Mouse (Mus musculus): Measurements from ENCODE around the gene Mymx.

- TF ChIP-seq CTCF (IDR thresholded peaks at IDR 0.05; ENCODE audit: borderline replicate concordance, control insufficient read depth, extremely low read depth, insufficient read depth, low read length, poor library complexity) (no peak), POLR2A (IDR thresholded peaks at IDR 0.05; ENCODE audit: control insufficient read depth, extremely low read depth, insufficient read depth, low read length, poor library complexity) (no peak)
Observed at GRCm38 (mm10) chr17:45610144-45610866, 8.4 kb upstream of the Mymx start.
